Mouse (Mus musculus) central nervous system, embryonic 14 days (tissue): Measurements from ENCODE around the gene Abcc10. TPM values are rescaled to one million over a fixed set of nuclear protein-coding genes. Genes with fewer than 3 reads are reported as not detected.

Experiments
- polyA plus RNA-seq: library from polyadenylated mRNA; depleted of rRNA; stranded (reverse); fragments of >200 nt; gene quantifications from 2 replicates; pipeline ENCODE4 v1.2.3, GENCODE M21; 2012; rRNA removed

Abcc10 gene
- polyA plus RNA-seq: 16.7 and 17.0 TPM in 2 replicates

GRCm38 (mm10) chr17:46327906-46328534 is at the start of gene Abcc10:
Gene Abcc10, minus strand, starts transcription at chr17:46328352.

GRCm38 (mm10) chr17:46297364-46298219 is 30.6 kb downstream of the Abcc10 start, which contains the start of gene Dlk2:
Gene Dlk2, plus strand, starts transcription at chr17:46297421.

GRCm38 (mm10) chr17:46282483-46283123 is 45.5 kb downstream of the Abcc10 start, which contains the start of gene Tjap1:
Gene Tjap1, minus strand, starts transcription at chr17:46283026.

GRCm38 (mm10) chr17:46253452-46254084 is 74.6 kb downstream of the Abcc10 start, which contains the start of gene Lrrc73:
Gene Lrrc73, plus strand, starts transcription at chr17:46253531.

Other genes starting within 250 kb of the Abcc10 start
- gene Mrps18a, start 217.4 kb downstream of the Abcc10 start, polyA plus RNA-seq: 92.3 and 96.9 TPM in 2 replicates
- gene Rsph9, start 184.1 kb downstream of the Abcc10 start, polyA plus RNA-seq: 26.1 and 26.4 TPM in 2 replicates
- gene Mad2l1bp, start 174.8 kb downstream of the Abcc10 start, polyA plus RNA-seq: 21.7 and 23.9 TPM in 2 replicates
- 186 and 196 TPM in 2 replicates for gene Gtpbp2, start 167.3 kb downstream of the Abcc10 start, polyA plus RNA-seq
- gene Polh, start 125.7 kb downstream of the Abcc10 start, polyA plus RNA-seq: 11.3 and 12.0 TPM in 2 replicates
- 51.0 and 55.9 TPM in 2 replicates for gene Xpo5, start 125.6 kb downstream of the Abcc10 start, polyA plus RNA-seq
- 120 and 123 TPM in 2 replicates for gene Polr1c, start 80.3 kb downstream of the Abcc10 start, polyA plus RNA-seq
- 68.1 and 81.0 TPM in 2 replicates for gene Yipf3, start 80.3 kb downstream of the Abcc10 start, polyA plus RNA-seq
- 20.0 and 20.2 TPM in 2 replicates for gene Lrrc73, start 74.8 kb downstream of the Abcc10 start, polyA plus RNA-seq
- 76.4 and 83.6 TPM in 2 replicates for gene Tjap1, start 45.3 kb downstream of the Abcc10 start, polyA plus RNA-seq
- gene Dlk2, start 30.9 kb downstream of the Abcc10 start, polyA plus RNA-seq: 74.5 and 85.0 TPM in 2 replicates
- gene Zfp318, start 55.4 kb upstream of the Abcc10 start, polyA plus RNA-seq: 36.2 and 37.2 TPM in 2 replicates
- gene Crip3, start 100.6 kb upstream of the Abcc10 start, polyA plus RNA-seq: 7.2 and 8.6 TPM in 2 replicates
- gene Slc22a7, start 110.1 kb upstream of the Abcc10 start, polyA plus RNA-seq: 0.14 and 0.15 TPM in 2 replicates
- gene Ttbk1, start 159.3 kb upstream of the Abcc10 start, polyA plus RNA-seq: 20.1 and 21.0 TPM in 2 replicates
- 22.5 and 29.6 TPM in 2 replicates for gene Dnph1, start 168.4 kb upstream of the Abcc10 start, polyA plus RNA-seq
- gene Cul9, start 218.0 kb upstream of the Abcc10 start, polyA plus RNA-seq: 37.0 and 39.7 TPM in 2 replicates
- gene Srf, start 227.8 kb upstream of the Abcc10 start, polyA plus RNA-seq: 63.0 and 64.7 TPM in 2 replicates